Mouse (Mus musculus) urinary bladder, adult 2 months (tissue): ENCODE measurements around the gene Rgma. TPM values are rescaled to one million over a fixed set of nuclear protein-coding genes. Genes with fewer than 3 reads are reported as not detected.

Experiments used
- DNase-seq: peaks from one replicate; pipeline ENCODE4 v3.0.0; 2022; ENCODE audit warnings: low spot score
- polyA plus RNA-seq: library from polyadenylated mRNA; depleted of rRNA; stranded (reverse); fragments of >200 nt; gene quantifications from 2 replicates; pipeline ENCODE4 v1.2.3, GENCODE M21; 2012

Rgma gene
- polyA plus RNA-seq, 1 experiment, result 7.2 TPM

GRCm38 (mm10) chr7:73371587-73372321 lies 3.6 kb upstream of the Rgma start:
- DNase-seq, result no peak

GRCm38 (mm10) chr7:73372352-73372970 lies 2.8 kb upstream of the Rgma start:
- peak; percentile 64 for DNase-seq

- no peak for DNase-seq
Measured at GRCm38 (mm10) chr7:73374727-73375126, 582 bp upstream of the Rgma start.

GRCm38 (mm10) chr7:73376101-73377001 lies 1.0 kb downstream of the Rgma start:
- no peak for DNase-seq

GRCm38 (mm10) chr7:73377307-73377706 lies 2.0 kb downstream of the Rgma start:
- DNase-seq, result no peak

- no peak for DNase-seq
Measured at GRCm38 (mm10) chr7:73378034-73378433, 2.7 kb downstream of the Rgma start.

- no peak for DNase-seq
Measured at GRCm38 (mm10) chr7:73382843-73383242, 7.5 kb downstream of the Rgma start.

- DNase-seq, result no peak
Measured at GRCm38 (mm10) chr7:73388866-73389265, 13.6 kb downstream of the Rgma start.

GRCm38 (mm10) chr7:73389419-73389818 lies 14.1 kb downstream of the Rgma start:
- no peak for DNase-seq

GRCm38 (mm10) chr7:73389871-73390294 lies 14.6 kb downstream of the Rgma start:
- no peak for DNase-seq

GRCm38 (mm10) chr7:73390426-73391001 lies 15.2 kb downstream of the Rgma start:
- no peak for DNase-seq

GRCm38 (mm10) chr7:73391002-73391517 lies 15.8 kb downstream of the Rgma start:
- peak; percentile 87 for DNase-seq

GRCm38 (mm10) chr7:73391518-73392321 lies 16.4 kb downstream of the Rgma start:
- no peak for DNase-seq

- no peak for DNase-seq
Measured at GRCm38 (mm10) chr7:73392359-73392758, 17.1 kb downstream of the Rgma start.

GRCm38 (mm10) chr7:73393307-73394012 lies 18.2 kb downstream of the Rgma start:
- DNase-seq, result no peak

GRCm38 (mm10) chr7:73394013-73394409 lies 18.7 kb downstream of the Rgma start:
- DNase-seq, result no peak

GRCm38 (mm10) chr7:73398319-73398718 lies 23.0 kb downstream of the Rgma start:
- no peak for DNase-seq

GRCm38 (mm10) chr7:73398806-73399442 lies 23.6 kb downstream of the Rgma start:
- DNase-seq, result no peak

GRCm38 (mm10) chr7:73399501-73400044 lies 24.3 kb downstream of the Rgma start:
- DNase-seq, result no peak
